Mouse (Mus musculus): ENCODE measurements around the gene Zkscan2.

Gene Zkscan2

DNA sequence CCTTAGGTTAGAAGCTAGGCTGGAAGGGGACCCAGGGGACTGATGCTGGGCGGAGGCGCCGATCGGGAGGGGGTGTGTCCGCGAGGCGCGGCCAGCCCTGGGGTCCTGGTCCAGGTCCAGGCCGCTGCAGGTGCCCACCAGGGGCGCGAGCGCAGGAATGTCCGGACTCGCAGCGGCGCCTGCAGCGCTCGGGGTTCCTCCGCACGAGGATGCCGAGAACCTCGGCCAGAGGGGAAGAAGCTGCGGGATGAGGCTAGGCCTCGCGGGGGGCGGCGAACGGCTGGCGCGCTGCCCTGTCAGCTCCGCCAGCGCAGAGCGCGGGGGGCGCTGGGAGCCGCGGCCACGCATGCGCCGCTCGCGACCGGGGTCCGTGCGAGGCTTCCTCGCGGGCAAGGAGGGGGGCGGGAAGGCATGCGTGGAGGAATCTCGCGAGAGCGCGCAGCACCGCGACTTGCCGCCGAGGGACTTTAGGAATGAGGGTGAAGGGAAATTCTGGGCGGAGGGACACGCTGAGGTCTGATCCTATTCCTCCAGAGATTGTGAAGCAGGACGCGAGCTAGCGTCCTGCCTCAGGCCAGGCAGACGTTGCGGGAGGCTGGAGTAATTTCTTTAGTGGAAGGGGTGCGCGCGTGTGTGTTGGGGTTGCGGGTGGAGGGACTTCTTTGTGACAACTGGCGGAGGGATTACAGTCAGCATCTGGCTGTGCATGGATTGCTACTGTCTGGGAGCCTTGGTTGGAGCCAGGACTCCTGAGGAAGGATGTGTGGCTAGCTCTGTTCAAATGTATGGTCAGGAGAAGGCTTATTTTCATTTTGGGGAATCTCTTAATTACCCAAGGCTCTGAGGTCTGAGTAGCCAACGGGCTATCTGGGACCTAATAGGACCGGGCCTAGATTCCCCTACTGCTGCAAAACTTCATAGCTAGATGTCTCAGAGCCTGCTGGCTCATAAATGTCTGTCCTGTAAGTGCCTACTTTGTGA, at the start of gene Zkscan2:
Gene Zkscan2, minus strand, starts transcription at position 211 of the 981 bp plus-strand sequence.
- peak; percentile 70 for DNase-seq (ENCODE audit: low spot score)

DNA sequence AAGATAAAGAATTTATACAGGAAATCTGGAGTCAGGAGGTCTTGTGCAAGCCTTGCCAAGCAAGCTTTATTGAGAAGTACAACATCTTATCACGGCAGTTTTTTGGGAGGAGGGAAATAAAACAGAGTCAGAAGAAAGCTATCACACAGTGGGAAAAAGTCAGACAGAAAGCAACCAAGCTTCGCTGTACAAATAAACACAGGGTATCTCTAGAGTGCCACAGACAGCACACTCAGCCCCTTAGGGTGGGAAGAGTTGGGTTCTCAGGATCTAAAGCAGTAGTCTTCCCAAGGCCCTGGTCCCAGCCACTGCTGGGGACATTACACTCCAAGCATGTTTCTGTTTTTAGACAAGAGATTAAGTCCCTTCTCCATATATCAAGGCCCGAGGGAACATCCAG, 28.9 kb upstream of the Zkscan2 start:
- no peak for DNase-seq (ENCODE audit: low spot score)

DNA sequence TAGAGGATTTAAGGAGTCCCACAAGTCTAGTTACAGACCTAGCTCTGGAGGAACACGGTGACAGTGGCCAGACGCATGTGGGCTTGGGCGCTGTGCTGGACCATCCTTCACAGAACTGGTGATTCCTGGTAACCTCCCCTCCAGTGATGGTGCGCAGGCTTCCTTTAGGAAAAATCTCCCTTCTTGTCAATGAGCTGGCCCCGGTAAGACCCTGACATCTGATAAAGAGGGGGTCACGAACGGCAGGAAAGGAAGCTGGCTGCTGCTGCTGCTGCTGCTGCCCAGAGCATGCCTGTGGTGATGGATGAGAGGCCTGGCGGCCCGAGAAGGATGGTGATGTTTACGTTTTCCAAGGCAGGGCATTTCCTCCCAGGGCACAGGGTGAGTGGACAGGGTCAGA, 25.5 kb upstream of the Zkscan2 start:
- DNase-seq (ENCODE audit: low spot score) = no peak

DNA sequence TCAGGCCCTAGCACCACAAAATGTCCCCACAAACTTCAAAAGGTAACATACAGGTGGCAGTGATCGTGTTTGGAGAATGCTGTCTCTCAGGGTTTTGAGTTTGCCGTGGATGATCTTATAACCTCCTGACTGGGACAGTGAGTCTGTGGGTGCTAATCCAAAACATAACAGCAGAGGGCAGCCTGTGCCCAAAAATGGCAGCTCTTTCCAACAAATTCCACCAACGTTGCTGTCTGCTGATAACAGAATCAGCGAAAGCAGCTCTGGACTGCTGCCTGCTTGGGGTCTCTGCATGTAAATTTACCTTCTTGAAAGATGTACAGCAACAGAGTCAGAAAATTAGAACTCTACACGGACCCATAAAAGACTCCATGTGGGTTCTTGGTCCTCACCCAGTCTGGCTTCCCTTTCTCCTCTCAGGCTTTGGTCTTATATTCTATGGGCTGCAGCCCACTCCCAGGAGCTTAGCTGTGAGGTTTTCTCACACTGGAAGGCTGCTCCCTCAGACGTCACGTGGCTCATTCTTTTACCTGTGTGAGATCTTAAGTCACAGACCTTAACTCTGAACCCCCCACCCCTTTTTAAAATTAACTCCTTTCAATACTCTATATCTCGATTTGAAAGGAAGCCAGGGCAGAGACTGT, 24.1 kb upstream of the Zkscan2 start:
- peak; percentile 48 for DNase-seq (ENCODE audit: low spot score)

DNA sequence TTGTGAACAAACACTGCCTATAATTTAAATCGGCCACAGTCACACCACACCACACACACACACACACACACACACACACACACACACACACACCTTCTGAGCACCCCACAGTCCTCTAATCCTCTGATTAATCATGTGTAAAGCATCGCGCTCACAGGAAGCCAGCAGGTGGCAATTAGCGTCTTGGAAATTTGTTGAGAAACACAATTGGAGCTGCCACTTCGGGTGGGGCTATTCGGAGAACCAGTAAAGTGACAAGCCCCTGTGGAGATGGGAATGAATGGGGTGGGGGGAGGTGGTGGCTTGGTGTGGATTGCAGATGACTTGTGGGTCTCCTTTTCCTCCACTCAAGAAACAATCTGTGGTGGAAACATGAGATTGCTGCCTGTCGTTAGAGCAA, 7.7 kb upstream of the Zkscan2 start:
- DNase-seq (ENCODE audit: low spot score) = no peak

DNA sequence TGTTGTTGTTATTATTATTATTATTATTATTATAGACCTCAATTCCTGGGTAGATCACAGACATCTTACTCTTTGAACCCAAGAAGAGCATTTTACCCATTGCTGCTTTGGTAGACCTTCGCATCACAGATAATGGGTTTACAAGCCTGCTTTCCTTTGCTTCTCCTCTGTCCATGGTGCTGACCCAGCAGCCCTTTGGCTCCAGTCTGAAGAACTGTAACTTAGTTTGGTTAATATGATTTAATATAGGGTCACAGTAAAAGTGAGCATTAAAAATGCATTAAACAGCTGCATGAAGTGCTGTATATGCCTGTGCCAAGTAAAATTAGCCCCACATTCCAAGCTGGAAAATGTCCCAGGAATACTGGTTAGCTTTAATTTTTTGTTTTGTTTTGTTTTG, 3.1 kb upstream of the Zkscan2 start:
- peak; percentile 52 for DNase-seq (ENCODE audit: low spot score)

DNA sequence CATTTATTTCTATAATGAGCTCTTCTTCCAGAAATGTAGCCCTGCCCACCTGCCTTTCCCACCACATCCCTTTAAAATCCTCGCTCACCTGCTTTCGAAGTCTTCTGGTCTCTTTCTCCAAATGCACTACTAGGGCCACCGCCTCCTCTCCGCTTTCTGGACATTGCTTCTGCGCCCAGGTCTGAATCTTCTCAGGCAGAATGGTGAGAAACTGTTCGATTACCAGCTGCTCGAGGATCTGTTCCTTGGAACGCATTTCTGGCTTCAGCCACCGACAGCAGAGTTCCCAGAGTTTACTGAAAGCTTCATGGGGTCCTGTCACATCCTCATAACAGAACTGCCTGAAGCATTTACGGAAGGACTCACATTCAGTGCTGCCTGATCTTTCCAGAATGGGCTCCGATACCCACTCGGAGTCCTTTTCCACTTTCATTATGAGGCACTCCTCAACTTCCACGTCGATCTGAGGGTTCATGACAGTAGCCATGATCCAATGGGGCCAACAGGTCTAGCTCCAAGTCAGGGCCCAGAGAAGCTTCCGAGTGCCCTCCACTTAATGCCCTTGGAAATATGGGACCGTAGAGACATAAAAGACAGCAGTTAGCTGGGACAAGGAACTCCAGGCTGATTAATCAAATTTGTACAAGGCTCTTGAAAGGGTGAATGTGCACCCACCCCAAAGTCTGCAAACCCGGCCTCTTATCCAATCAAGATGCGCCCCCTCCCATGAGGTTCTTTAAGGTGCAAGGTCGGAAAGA, 589 bp downstream of the Zkscan2 start:
- no peak for DNase-seq (ENCODE audit: low spot score)

DNA sequence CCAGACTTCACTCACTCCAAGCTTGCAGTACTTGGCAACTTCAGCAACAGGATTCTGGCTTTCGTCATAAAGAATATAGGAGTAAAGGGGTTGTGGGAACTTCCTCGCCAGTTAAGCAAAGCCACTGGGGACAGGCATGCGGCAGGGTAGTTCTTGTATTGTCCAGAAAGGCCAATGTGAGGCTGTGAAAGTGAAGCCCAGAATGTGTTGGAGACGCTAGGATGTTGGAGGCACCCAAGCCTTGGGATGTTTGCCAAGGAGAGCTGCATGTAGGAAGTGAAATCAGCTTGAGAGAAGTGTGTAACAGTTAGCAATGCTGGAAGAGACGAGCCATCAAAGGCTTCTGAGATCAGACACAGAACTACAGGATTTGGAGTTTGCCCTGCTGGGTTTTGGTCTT, 12.5 kb downstream of the Zkscan2 start:
- no peak for DNase-seq (ENCODE audit: low spot score)

DNA sequence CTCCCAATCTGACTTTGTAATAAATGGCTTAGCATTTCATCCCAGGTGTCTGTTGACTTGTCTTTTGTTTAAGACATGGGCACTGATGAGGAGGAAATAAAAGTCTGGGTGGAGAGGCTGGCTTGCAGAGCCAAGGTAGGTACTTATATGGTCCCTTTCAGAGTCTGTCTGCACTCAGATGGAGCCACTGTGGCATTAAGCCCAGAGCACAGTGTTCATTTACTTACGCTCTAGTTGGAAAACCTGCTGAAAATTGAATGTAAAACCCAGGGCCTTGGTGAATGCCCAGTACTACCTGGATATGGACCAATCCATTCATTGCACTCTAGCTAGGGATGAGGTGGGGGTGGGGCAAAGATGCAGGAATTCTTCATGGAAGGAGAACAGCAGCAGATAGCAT, 32.3 kb downstream of the Zkscan2 start:
- DNase-seq (ENCODE audit: low spot score) = no peak

DNA sequence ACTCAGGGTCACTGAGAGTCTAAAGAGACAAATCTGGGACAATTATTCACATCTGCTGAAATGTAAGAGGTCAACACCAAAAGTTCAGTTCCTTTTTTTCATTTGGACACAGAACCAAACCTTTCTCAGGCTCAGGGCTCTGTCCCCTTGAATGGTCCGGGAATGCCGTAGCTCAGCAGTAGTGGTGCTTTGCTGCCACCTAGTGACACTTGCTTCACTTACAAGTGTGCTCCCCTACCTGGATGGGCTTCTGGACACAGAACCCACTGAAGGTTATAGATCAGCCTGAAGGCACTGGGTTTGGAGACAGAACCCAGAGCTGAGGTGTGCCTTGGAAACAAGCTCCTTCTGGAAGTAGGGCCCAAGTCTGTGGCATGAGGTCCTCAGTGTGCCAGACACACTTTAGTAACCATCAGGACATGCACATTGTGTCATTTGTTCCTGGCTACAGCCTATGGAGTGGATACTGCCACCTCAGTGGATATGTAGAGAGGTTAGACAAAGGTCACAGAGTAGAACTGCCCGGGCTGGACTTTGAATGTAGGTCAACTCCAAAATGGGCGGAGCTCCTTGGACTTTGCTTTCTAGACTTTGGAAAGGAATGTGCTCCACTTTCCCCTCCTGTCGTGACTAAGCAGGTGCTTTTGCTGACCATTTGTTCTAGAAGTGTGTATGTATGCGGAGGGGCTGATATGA, 34.4 kb downstream of the Zkscan2 start:
- peak; percentile 54 for DNase-seq (ENCODE audit: low spot score)

DNA sequence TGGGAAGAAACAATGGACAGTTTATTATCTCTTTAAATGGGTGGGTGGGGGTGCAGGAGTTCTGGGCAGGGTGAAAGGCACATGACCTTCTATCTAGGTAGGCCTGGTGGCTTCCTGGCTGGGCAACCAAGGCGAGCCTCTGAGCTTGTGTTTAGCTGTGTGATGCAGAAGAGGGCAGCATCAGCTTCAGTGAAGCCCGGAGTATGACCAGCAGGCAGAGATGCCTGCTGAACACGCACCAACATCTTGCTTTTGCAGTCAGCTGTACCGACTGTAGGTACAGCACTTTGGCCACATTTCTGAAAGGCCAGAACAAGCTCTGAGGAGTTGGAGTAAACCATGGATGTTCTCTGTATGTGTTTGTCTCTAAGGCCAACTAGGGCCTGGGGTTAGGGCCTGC, 36.7 kb downstream of the Zkscan2 start:
- DNase-seq (ENCODE audit: low spot score) = no peak

DNA sequence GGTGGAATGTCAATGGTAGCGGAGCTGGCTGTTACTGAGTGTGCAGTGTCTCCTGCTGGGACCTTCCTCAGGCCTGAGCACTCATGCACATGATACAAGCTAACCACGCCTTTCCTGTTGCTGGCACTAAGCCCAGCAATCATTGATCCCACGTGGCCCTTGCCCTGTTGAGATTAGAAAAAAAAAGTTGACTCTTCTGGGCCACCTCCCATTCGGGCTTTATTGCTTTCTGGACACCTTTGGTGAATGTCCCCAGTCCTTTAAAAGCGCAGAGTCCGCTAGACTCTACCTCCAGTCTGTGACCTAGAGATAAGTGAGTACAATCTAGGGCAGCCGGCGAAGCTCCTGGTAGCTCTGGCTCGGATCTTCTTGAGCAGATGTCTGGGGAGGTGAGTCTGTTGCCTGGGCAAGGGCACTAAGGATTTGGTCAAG, 38.2 kb downstream of the Zkscan2 start, which contains the start of gene Aqp8:
Gene Aqp8, plus strand, starts transcription at position 222 of the 432 bp plus-strand sequence.
- DNase-seq (ENCODE audit: low spot score) = peak; percentile 34

DNA sequence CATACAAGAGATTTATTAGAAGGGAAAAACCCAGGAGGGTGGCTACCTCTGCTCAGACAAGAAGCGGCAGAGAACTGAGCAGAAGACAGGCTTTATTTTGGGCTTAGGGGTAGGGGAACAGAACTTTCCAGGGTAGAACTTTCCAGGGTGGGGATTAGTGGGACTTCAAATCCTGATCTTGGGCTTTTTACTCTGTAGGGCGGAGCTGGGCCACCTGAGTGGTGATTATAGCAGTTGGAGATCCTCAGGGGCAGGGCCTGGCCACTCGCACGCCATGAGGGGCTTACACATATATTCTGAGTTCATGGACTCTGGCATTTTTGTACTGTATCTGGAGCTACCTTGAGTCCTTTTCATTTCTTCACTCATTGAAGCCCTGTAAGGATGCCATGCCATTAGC, 38.9 kb downstream of the Zkscan2 start:
- no peak for DNase-seq (ENCODE audit: low spot score)

DNA sequence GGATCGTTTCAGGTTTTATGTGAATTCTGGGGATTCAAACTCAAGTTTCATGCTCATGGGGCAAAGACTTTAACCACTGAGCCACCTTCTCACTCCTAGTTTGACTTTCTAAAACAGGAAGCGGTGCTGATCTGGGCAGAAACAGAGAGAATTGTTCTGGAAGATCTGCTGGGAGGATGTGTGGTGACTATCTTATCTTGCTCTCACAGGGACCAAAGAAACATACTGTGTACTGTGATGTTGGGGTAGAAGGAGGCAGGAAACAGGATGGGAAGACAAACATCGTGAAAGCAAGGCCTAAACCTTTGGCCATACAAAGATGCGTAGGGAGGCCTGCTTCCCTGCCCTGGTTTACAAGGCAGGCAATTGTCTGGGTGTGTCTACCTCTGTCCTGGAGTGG, 41.0 kb downstream of the Zkscan2 start:
- no peak for DNase-seq (ENCODE audit: low spot score)

DNA sequence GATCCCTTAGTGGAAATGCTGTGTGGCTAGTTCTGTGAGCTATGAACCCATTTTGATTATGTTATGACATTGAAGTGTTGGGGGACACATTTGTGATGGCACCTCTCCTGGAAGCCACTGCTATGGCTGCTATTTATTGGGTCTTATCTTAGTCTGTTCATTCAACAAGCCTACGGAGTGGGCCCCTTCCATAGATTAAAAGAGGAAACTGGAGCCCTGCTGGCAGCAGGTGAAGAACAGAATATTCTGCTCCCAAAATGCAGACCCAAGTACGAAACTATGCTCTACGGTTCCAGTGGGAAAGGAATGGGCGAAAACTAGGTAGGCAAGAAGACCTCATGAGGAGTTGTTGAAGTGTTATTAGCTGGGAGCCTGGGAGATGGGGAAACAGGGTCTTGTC, 41.9 kb downstream of the Zkscan2 start:
- DNase-seq (ENCODE audit: low spot score) = no peak

DNA sequence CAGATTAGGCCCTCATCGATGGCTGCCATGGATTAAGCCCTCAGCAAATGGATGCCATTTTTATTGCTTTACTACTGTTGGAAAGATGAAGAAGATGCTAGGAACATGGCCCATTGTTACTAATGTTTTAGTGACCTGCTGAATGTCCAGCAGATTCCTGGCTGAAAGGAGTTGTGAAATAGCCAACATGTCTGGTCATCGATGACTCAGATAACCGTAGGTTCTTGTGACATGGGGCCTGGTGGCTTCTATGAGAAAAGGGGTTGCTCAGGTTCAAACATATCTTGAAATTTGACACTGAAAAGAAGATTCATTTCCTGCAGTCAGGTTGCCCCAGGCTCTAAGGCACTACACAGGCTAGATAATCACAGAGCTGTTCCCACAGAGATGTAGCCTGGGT, 45.2 kb downstream of the Zkscan2 start:
- no peak for DNase-seq (ENCODE audit: low spot score)

DNA sequence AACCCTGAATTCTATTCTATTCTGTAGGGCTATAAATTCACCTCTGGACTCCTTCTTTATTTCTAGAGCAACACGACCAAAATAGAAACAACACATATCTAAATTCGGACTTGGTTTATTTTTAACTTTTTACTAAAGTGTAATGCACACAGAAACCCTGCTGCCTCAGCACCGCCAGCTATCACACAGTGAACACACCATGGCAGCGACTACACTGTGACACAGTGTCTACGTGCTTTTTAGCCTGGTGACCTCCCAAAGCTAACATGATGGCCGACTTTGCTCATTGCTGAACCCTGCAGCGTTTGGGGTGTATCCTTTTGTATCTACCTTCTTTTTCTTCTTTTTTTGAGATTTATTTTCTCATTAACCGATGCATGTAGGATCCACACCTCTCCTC, 47.2 kb downstream of the Zkscan2 start:
- DNase-seq (ENCODE audit: low spot score) = no peak

DNA sequence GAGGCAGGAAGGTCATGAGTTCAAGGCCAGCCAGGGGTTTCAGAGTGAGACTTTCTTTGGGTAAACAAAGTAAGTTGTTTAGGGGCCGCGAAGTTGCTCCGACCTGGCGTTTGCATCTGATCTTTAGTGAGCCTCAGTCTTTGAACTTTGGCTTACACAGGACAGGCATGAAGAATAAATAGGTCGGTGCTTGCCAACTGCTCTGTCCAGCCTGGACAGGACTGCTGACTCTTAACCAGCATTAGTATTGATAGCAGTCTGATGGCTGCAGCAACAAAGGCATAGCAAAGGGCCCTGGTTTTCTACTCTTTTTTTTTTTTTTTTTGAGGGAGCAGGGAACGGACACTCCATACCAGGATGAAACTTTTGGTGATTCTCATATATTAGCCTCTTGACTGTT, 47.7 kb downstream of the Zkscan2 start:
- no peak for DNase-seq (ENCODE audit: low spot score)

DNA sequence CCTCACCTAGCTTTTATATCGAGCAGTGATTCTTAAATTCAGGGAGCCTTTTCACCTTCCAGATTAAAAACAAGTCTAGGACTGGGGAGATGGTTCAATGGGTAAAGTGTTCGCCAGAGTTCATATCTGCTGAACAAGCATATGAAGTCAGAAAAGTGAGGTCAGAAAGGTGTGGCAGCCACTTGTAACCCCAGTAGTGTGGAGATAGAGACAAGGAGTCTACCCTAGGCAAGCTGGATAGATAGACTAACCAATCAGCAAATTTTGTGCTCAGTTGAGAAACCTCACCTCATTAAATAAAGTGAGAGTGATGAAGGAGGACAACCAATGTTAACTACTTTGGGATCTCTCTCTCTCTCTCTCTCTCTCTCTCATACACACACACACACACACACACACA, 49.7 kb downstream of the Zkscan2 start:
- DNase-seq (ENCODE audit: low spot score) = no peak

DNA sequence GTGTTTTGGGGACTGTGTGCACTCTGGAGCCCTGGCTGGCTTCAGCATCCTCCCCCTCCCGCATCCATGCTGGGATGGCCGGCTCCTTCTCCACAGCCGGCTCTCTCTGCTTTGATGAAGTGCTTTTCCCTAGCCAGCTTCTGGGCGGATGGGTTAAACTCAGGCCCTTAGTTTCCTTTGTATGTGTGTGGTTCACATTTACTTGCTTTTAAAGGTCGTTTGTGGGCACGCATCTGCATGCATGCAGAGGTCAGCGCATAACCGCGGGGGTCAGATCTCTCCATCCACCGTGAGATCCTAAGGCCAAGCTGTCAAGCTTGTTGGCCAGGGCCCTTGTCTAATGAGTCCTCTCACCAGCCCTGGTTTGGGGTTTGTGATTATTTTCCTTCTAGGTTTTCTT, 50.6 kb downstream of the Zkscan2 start:
- no peak for DNase-seq (ENCODE audit: low spot score)

DNA sequence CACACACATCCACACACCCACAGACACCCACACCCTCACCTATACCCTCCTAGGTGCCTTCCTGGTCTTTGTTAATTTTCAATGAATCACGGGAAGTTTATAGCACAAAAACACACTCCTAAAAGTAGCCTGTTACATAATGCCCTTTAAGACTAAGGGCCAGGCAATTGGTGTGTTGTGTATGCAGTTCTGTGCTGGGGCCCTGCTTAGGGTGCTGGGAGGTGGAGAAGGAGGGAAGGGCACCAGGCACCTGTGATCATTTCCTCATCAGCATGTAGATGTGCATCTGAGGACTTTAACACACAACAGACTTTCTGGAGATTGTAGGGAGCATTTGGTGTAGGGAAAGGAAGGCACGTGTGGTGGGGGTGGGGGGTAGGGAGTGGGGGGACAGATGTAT, 51.5 kb downstream of the Zkscan2 start:
- no peak for DNase-seq (ENCODE audit: low spot score)

DNA sequence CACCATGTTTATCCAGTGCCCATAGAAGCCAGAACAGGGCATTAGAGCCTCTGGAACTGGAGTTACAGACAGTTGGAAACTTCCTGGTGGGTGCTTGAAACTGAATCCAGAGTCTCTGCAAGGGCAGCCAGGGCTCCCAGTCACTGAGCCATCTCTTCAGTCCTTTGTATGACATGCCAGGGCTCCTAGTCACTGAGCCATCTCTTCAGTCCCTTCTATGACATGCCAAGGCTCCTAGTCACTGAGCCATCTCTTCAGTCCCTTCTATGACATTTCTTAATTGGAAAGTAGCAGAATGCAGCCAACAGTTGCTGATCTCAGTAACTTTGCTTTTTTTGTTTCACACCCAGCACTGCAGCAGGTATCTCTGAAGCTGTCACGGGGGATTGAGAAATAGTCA, 58.2 kb downstream of the Zkscan2 start:
- DNase-seq (ENCODE audit: low spot score) = no peak
